Mouse (Mus musculus) lung, embryonic 15.5 days (tissue): Measurements from ENCODE around the gene Fzr1. TPM values are rescaled to one million over a fixed set of nuclear protein-coding genes. Genes with fewer than 3 reads are reported as not detected.
A peak's percentile ranks its signal among the peaks of the same experiment; 100 is the strongest.

ENCODE experiments used
- ATAC-seq: fragments of 200-750 bp; cut with Nextera tagmentation; 2 replicates; pipeline ENCODE4 v1.8.0; 2017; ENCODE audit warnings: moderate number of reproducible peaks, borderline replicate concordance; ENCODE audit not compliant: low FRiP score, low TSS enrichment; ENCODE audit errors: extremely low read depth
- H3K27ac ChIP-seq: fragments of 300-500 bp; sonication (generic); 2 replicates; pipeline ENCODE4 v1.5.1; 2015; ENCODE audit warnings: moderate library complexity, mild to moderate bottlenecking, inconsistent platforms
- H3K27me3 ChIP-seq: fragments of 300-500 bp; sonication (generic); 2 replicates; pipeline ENCODE4 v1.6.1; 2015; ENCODE audit warnings: inconsistent platforms
- H3K36me3 ChIP-seq: fragments of 300-500 bp; sonication (generic); 2 replicates; pipeline ENCODE4 v1.6.1; 2015; ENCODE audit warnings: inconsistent platforms
- H3K4me1 ChIP-seq: fragments of 300-500 bp; sonication (generic); 2 replicates; pipeline ENCODE4 v1.6.1; 2015; ENCODE audit warnings: inconsistent platforms
- H3K4me2 ChIP-seq: fragments of 300-500 bp; sonication (generic); 2 replicates; pipeline ENCODE4 v1.6.1; 2015; ENCODE audit warnings: inconsistent platforms, mild to moderate bottlenecking, moderate library complexity
- H3K4me3 ChIP-seq: fragments of 300-500 bp; sonication (generic); 2 replicates; pipeline ENCODE4 v1.5.1; 2015; ENCODE audit warnings: mild to moderate bottlenecking, inconsistent platforms
- H3K9ac ChIP-seq: fragments of 300-500 bp; sonication (generic); 2 replicates; pipeline ENCODE4 v1.6.1; 2015; ENCODE audit warnings: inconsistent platforms
- H3K9me3 ChIP-seq: fragments of 300-500 bp; sonication (generic); 2 replicates; pipeline ENCODE4 v1.6.1; 2016; ENCODE audit warnings: inconsistent platforms
- WGBS: fragments of 180-500 bp; shearing (Covaris S2); methylation state at CpG from one replicate; pipeline ENCODE4 v1.1.7; 2015; 5-methylcytosine and 5-hydroxymethylcytosine counted together
- microRNA-seq: library from miRNA; unstranded; fragments of <30 nt; microRNA quantifications from one replicate; pipeline ENCODE4, GENCODE M21; 2016
- polyA plus RNA-seq: library from polyadenylated mRNA; unstranded; fragments of >200 nt; fragmentation: Nextera tagmentation; extraction: Ambion mirVana; gene quantifications from 2 replicates; pipeline ENCODE4 v1.2.1, GENCODE M21; 2015

Gene Fzr1
- polyA plus RNA-seq, 1 experiment from 2014 or later, result 110 TPM

DNA sequence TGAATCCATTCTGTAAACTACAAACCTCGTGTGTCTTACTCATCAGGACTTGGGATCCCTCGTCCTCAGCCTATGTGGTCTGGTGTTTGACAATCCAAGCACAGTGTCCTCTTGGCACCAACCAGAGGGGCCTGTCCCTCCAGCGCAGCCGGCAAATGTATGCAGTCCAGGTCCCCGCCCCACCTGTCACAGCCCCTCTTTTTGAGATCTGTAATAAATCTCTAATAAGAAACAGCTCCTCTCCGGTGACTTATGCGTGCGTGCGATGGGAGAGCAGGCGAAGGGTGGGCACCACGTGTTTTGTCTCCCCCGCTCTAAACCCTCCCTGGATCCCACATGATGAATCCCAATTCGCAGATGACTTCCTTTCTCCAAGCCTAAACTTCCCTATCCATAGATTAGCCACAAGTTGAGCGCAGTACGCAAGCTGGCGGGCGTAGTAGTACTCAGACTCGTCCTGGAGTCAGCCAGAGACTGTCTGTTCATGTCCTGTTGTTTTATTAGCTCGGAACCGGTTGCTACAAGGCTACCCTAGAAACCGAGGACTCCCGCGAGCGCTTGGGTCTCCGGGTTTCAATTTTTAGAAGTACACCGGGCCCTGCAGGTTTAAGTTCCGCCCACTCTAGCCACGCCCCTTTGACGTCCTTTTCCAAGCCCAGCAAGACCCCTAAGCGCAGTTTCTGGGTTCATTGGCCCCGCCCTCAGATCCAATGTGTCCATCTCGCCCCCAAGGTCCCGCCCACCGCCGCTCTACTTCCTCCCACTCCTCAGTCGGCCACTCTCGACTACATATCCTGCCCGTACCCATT lies 58.4 kb downstream of the Fzr1 start:
- Histone ChIP-seq H3K4me1 (peaks cover 52% of the 10 kb centered on the region), H3K27me3 (no peaks in the 10 kb centered on the region), H3K36me3 (peaks cover 47% of the 10 kb centered on the region), H3K4me3 (peak overlapping the region; percentile 94), H3K9ac (peak overlapping the region; percentile 39), H3K4me2 (peak overlapping the region; percentile 64), H3K27ac (peak overlapping the region; percentile 89), H3K9me3 (no peaks in the 10 kb centered on the region)
- WGBS, result 1% methylated on average over 38 of the region's 38 CpGs
- ATAC-seq, result no peak; the same call in 1 of the 2 replicates

DNA sequence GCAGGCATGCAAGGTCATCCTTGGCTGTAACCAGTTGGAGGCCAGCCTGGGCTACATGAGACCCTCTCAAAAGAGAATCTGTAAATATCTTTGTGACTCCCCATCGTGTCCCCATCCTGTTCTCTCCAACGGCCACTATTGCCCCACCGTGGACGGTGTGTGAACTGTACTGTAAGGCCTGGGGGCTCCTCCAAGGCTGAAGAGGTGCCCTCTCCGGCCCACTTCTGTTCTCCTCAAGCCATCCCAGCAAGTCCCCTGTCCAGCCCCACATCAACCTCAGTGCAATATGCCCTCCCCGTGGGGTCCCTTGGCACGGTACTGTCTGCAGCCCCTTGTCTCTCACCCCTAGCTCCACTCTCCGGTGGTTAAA lies 59.0 kb downstream of the Fzr1 start:
- Histone ChIP-seq H3K9ac (peak overlapping the region; percentile 39), H3K9me3 (no peaks in the 10 kb centered on the region), H3K27me3 (no peaks in the 10 kb centered on the region), H3K4me1 (peaks cover 52% of the 10 kb centered on the region), H3K27ac (peak overlapping the region; percentile 89), H3K4me3 (peak overlapping the region; percentile 94), H3K36me3 (peaks cover 46% of the 10 kb centered on the region), H3K4me2 (peak overlapping the region; percentile 64)
- ATAC-seq, result no peak
- 24% methylated on average over 8 of the region's 8 CpGs for WGBS

DNA sequence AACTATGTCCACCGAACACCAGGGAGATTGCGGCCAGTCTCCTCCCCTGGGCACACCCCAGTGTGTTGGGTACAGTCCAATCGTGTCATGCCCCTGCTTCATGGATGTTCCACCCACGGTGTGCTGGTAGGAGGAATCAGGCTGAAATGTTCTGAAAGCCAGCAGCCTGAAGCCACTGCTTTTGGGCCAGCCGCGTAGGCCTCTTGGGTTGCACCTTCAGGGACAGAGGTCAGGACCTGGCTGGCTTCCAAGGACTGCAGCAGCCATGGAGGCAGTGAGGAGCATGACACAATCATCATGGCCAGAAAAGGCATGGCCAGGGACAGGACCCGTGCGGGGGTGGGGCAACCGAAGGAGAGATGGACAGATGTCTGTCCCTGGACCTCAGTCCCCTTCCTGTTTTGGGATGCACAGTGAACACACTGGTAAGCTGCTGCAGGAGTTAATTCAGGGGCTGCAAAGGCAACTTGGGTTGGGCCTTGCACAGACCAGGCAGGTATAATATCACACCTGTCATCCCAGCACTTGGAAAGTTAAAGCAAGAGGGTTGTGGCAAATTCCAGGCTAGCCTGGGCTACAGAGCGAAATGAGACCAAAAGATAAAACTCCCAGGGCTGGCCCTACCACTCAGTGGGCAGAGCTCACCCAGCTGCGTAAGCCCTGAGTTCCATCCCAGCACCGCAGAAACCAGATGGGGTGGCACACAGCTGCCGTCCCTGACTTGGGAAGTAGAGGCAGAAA lies 59.6 kb downstream of the Fzr1 start:
- Histone ChIP-seq H3K4me1 (peaks cover 52% of the 10 kb centered on the region), H3K36me3 (peaks cover 46% of the 10 kb centered on the region), H3K9ac (peak overlapping the region; percentile 39; the same call in 1 of the 2 replicates), H3K4me3 (no peak overlapping the region), H3K4me2 (peak overlapping the region; percentile 64), H3K9me3 (no peaks in the 10 kb centered on the region), H3K27ac (peak overlapping the region; percentile 89; the same call in 1 of the 2 replicates), H3K27me3 (no peaks in the 10 kb centered on the region)
- WGBS, result 85% methylated on average over 13 of the region's 13 CpGs
- ATAC-seq, result no peak

DNA sequence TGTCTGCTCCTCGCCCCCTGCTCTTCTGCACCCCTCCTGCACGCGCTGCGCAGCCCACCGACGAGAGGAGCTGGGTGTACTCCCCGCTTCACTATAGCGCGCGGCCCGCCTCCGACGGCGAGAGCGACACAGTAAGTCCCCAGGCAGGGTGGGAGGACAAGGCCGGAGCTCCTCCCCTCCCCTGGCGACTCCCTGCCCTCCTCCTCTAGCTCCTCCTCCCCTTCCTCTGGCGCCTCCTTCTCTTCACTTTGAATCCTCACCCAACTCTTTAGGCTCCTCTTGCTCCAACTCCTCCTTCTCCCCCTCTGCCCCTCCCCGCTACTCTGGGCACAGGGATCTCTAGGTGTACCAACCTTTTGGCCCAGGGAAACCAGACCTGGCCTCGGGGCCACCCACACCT lies 61.0 kb downstream of the Fzr1 start:
- Histone ChIP-seq H3K4me1 (peaks cover 48% of the 10 kb centered on the region), H3K4me3 (peak overlapping the region; percentile 28), H3K36me3 (peaks cover 46% of the 10 kb centered on the region), H3K9ac (peak overlapping the region; percentile 40), H3K27ac (peak overlapping the region; percentile 44; the same call in 1 of the 2 replicates), H3K4me2 (peak overlapping the region; percentile 58), H3K27me3 (no peaks in the 10 kb centered on the region), H3K9me3 (no peaks in the 10 kb centered on the region)
- WGBS, result 16% methylated on average over 18 of the region's 20 CpGs
- ATAC-seq, result no peak

DNA sequence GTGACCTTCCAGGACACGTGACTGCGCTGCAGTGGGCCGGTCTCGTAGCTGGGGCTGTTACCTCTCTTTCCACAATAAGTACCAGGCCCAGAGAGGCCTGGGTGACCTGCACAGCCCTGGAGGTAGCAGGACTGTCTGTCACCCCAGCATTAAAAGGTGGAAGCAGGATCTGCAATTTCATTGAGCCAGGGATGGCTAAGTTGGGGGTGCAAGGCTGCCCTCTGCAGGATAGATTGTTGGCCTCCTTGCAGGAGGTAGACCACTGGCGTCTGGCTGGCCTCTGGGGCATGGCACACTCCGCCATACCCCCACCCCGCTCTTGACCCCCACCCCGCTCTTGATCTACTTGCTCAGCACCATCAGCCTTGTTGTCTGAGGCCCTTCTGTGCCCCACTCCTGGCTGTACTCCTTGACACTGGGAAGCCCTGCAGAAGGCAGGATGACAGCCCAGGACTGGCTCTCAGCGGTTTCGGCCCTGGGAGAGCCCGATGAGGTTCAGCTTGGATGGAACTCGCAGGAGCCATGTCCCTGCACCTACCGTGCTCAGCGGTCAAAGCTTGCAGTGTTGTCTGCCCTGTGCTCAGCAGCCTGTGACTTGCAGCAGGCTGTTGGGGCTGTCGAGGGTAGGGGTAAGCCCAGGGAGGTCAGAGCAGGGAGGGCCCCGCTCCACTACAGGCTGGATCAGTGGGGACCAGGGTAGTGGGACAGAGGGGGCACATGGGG lies 61.8 kb downstream of the Fzr1 start:
- Histone ChIP-seq H3K9ac (peak overlapping the region; percentile 40), H3K4me3 (peak overlapping the region; percentile 28), H3K27ac (peak overlapping the region; percentile 44; the same call in 1 of the 2 replicates), H3K4me2 (peak overlapping the region; percentile 58), H3K27me3 (no peaks in the 10 kb centered on the region), H3K9me3 (no peaks in the 10 kb centered on the region), H3K4me1 (peaks cover 40% of the 10 kb centered on the region), H3K36me3 (peaks cover 53% of the 10 kb centered on the region)
- 43% methylated on average over 16 of the region's 16 CpGs for WGBS
- ATAC-seq, result no peak

Small RNA genes within 50 kb of the gene (microRNA-seq; reads per million reads assigned to microRNA genes)
- gene Mir1191b, result 1.5 reads per million
- not detected for gene Mir6913

Other genes starting within 250 kb of the Fzr1 start
- 34.1 and 36.9 TPM in 2 replicates for gene Zbtb7a, start 243.3 kb downstream of the Fzr1 start, polyA plus RNA-seq
- 41.0 and 47.5 TPM in 2 replicates for gene Pias4, start 210.6 kb downstream of the Fzr1 start, polyA plus RNA-seq
- gene Eef2, start 201.9 kb downstream of the Fzr1 start, polyA plus RNA-seq, result 567 and 596 TPM in 2 replicates
- gene Dapk3, start 195.5 kb downstream of the Fzr1 start, polyA plus RNA-seq, result 52.6 and 56.1 TPM in 2 replicates
- 0.16 TPM in 2 replicates for gene 4930442H23Rik, start 194.7 kb downstream of the Fzr1 start, polyA plus RNA-seq
- gene Nmrk2, start 176.5 kb downstream of the Fzr1 start, polyA plus RNA-seq, result 0.11 and 0.30 TPM in 2 replicates
- gene Atcay, start 147.7 kb downstream of the Fzr1 start, polyA plus RNA-seq, result 0.14 and 0.29 TPM in 2 replicates
- gene Zfr2, start 145.4 kb downstream of the Fzr1 start, polyA plus RNA-seq, result 5.3 and 5.4 TPM in 2 replicates
- 2.7 and 3.9 TPM in 2 replicates for gene Matk, start 125.6 kb downstream of the Fzr1 start, polyA plus RNA-seq
- gene Mrpl54, start 111.6 kb downstream of the Fzr1 start, polyA plus RNA-seq, result 208 and 225 TPM in 2 replicates
- gene Apba3, start 111.6 kb downstream of the Fzr1 start, polyA plus RNA-seq, result 60.7 and 66.5 TPM in 2 replicates
- gene Tjp3, start 86.9 kb downstream of the Fzr1 start, polyA plus RNA-seq, result 26.4 and 28.8 TPM in 2 replicates
- gene Pip5k1c, start 85.6 kb downstream of the Fzr1 start, polyA plus RNA-seq, result 45.4 and 47.0 TPM in 2 replicates
- gene Cactin, start 57.4 kb downstream of the Fzr1 start, polyA plus RNA-seq, result 48.4 and 49.9 TPM in 2 replicates
- gene Tbxa2r, start 49.8 kb downstream of the Fzr1 start, polyA plus RNA-seq, result 17.8 and 18.3 TPM in 2 replicates
- 0.07 and 0.10 TPM in 2 replicates for gene Gipc3, start 35.2 kb downstream of the Fzr1 start, polyA plus RNA-seq
- 91.2 and 92.5 TPM in 2 replicates for gene Hmg20b, start 28.0 kb downstream of the Fzr1 start, polyA plus RNA-seq
- gene Mfsd12, start 21.0 kb downstream of the Fzr1 start, polyA plus RNA-seq, result 17.6 and 20.4 TPM in 2 replicates
- 2.0 and 3.0 TPM in 2 replicates for gene 4930404N11Rik, start 12.7 kb downstream of the Fzr1 start, polyA plus RNA-seq
- gene Dohh, start 5.9 kb upstream of the Fzr1 start, polyA plus RNA-seq, result 75.9 and 79.8 TPM in 2 replicates
- 1.6 and 2.7 TPM in 2 replicates for gene Gm48551, start 6.0 kb upstream of the Fzr1 start, polyA plus RNA-seq
- gene Gm48552, start 10.5 kb upstream of the Fzr1 start, polyA plus RNA-seq, result 0.45 and 2.3 TPM in 2 replicates
- gene Smim24, start 14.5 kb upstream of the Fzr1 start, polyA plus RNA-seq, result 4.4 TPM in 2 replicates
- 86.0 and 87.2 TPM in 2 replicates for gene Nfic, start 77.1 kb upstream of the Fzr1 start, polyA plus RNA-seq
- gene Celf5, start 104.2 kb upstream of the Fzr1 start, polyA plus RNA-seq, result 0.34 and 0.42 TPM in 2 replicates
- 81.8 and 82.8 TPM in 2 replicates for gene Ncln, start 117.9 kb upstream of the Fzr1 start, polyA plus RNA-seq
- 2.5 and 3.6 TPM in 2 replicates for gene S1pr4, start 121.6 kb upstream of the Fzr1 start, polyA plus RNA-seq
- gene Gna15, start 145.7 kb upstream of the Fzr1 start, polyA plus RNA-seq, result 1.7 and 1.8 TPM in 2 replicates
- gene Gna11, start 166.7 kb upstream of the Fzr1 start, polyA plus RNA-seq, result 72.7 and 74.2 TPM in 2 replicates
- 662 and 670 TPM in 2 replicates for gene Aes, start 181.0 kb upstream of the Fzr1 start, polyA plus RNA-seq
- gene Tle2, start 196.0 kb upstream of the Fzr1 start, polyA plus RNA-seq, result 39.3 and 49.7 TPM in 2 replicates
- gene Tle6, start 222.6 kb upstream of the Fzr1 start, polyA plus RNA-seq, result 28.1 and 29.3 TPM in 2 replicates
- gene BC025920, start 227.8 kb upstream of the Fzr1 start, polyA plus RNA-seq, result 0.66 and 0.78 TPM in 2 replicates
- gene Sirt6, start 249.3 kb upstream of the Fzr1 start, polyA plus RNA-seq, result 41.1 TPM in 2 replicates